Mouse (Mus musculus) thymus, postnatal 4 days (tissue): ENCODE measurements around the gene Bace2.

Experiments
- DNase-seq: peaks from one replicate; pipeline ENCODE4 v3.0.0; 2021

Bace2 gene

GRCm38 (mm10) chr16:97474671-97475070 is 118.1 kb downstream of the Bace2 start:
- no peak for DNase-seq

DNA sequence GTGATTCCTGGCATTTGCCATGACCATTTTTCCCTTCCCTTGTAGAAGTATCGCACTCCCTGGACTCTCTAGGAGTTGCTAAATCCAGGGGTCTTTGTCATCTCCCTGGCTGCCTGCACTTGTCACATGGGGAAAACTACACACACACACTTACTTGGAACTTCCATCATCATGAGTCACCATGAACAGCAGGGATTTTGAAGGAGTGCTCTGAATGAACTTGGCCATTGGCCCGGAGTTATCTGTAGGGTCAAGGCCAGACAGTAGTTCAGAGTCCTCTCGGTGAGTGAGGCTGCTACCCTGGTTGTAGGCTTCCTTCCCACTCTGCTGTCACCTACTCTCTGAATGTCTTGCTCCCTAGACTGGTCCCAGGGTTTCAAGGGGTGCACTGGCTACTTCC is 119.0 kb downstream of the Bace2 start:
- DNase-seq: no peak

- no peak for DNase-seq
Measured at GRCm38 (mm10) chr16:97476524-97476923, 120.0 kb downstream of the Bace2 start.

DNA sequence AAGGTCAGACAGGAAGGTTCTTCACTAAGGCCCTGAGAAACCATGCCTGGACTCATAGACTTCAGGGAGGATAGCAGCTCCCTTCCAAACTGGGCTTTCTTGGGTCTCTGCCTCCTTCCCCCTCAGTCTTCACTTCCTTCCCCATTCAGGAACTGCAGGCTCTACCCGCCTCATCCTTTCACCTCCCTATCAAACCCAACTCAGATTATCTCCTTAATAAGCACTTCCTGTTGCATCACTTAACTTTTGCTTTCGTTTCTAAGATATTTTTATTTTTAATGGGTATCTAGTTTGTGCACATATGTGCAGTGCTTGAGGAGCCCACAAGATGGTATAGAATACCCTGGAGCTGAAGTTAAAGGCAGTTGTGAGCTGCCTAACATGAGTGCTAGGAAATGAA is 122.1 kb downstream of the Bace2 start:
- no peak for DNase-seq

- no peak for DNase-seq
Measured at GRCm38 (mm10) chr16:97492369-97492768, 135.8 kb downstream of the Bace2 start.
